Comparison of ENCODE assay signal across 8 mouse cellular contexts in genomic region chr14:19974429-19974828, GRCm38 (mm10). TPM values are rescaled to one million over a fixed set of nuclear protein-coding genes. Genes with fewer than 3 reads are reported as not detected.
A peak's percentile ranks its signal among the peaks of the same experiment; 100 is the strongest.
DNase-seq lines count a peak whose midpoint lies in the region; ATAC-seq and TF ChIP-seq lines count a peak whose summit lies in the region.
"Had no signal": no experiment of that assay in that cellular context is flagged by ENCODE, and none has a peak within 500 bp of the region (broad histone marks: within the 10 kb centered on the region; RNA-seq: fewer than 3 reads in every experiment).

No protein-coding gene starts in this region.

- peak overlapping the region; percentile 73 for H3K4me2 ChIP-seq in lung, embryonic 14.5 days
- peak overlapping the region; percentile 69 for H3K4me2 ChIP-seq in forebrain, embryonic 11.5 days (ENCODE audit: low read depth, low read length, severe bottlenecking)
- H3K4me2 ChIP-seq in intestine, embryonic 15.5 days (replicated peaks) = peak overlapping the region; percentile 19; the same call in 1 of the 2 replicates
- H3K4me2 ChIP-seq in neural tube, embryonic 15.5 days = peak overlapping the region; percentile 68

- H3K36me3 ChIP-seq in lung, embryonic 14.5 days (ENCODE audit: insufficient read depth) = no peaks in the 10 kb centered on the region
- no peaks in the 10 kb centered on the region for H3K36me3 ChIP-seq in forebrain, embryonic 11.5 days (ENCODE audit: control insufficient read depth, insufficient read depth, low read length)
- no peaks in the 10 kb centered on the region for H3K36me3 ChIP-seq in intestine, embryonic 15.5 days
- H3K36me3 ChIP-seq in neural tube, embryonic 15.5 days = no peaks in the 10 kb centered on the region

- TF ChIP-seq CTCF in lung, embryonic 14.5 days (IDR thresholded peaks at IDR 0.05; ENCODE audit: low read depth) = peak; percentile 19; the same call in 1 of the 2 replicates
- no peak for TF ChIP-seq CTCF in gastrocnemius, adult 2 months (IDR thresholded peaks at IDR 0.05)

- no peak overlapping the region for H3K27ac ChIP-seq in lung, embryonic 14.5 days (ENCODE audit: low read depth)
- peak overlapping the region; percentile 68; the same call in 1 of the 2 replicates for H3K27ac ChIP-seq in forebrain, embryonic 11.5 days (ENCODE audit: low read depth, low read length)
- H3K27ac ChIP-seq in intestine, embryonic 15.5 days = no peak overlapping the region
- H3K27ac ChIP-seq in neural tube, embryonic 15.5 days (replicated peaks) = peak overlapping the region; percentile 89
- H3K27ac ChIP-seq in gastrocnemius, adult 2 months = no peak overlapping the region

- peak overlapping the region; percentile 38 for H3K4me3 ChIP-seq in lung, embryonic 14.5 days (ENCODE audit: low read depth, low read length)
- peak overlapping the region; percentile 34 for H3K4me3 ChIP-seq in forebrain, embryonic 11.5 days (ENCODE audit: low read depth, low read length)
- no peak overlapping the region for H3K4me3 ChIP-seq in intestine, embryonic 15.5 days (replicated peaks)
- peak overlapping the region; percentile 52 for H3K4me3 ChIP-seq in neural tube, embryonic 15.5 days (replicated peaks)
- H3K4me3 ChIP-seq in gastrocnemius, adult 2 months = no peak overlapping the region

- H3K9me3 ChIP-seq in lung, embryonic 14.5 days (ENCODE audit: low read depth, low read length) = no peaks in the 10 kb centered on the region
- no peaks in the 10 kb centered on the region for H3K9me3 ChIP-seq in forebrain, embryonic 11.5 days (ENCODE audit: control insufficient read depth, low read length)
- H3K9me3 ChIP-seq in intestine, embryonic 15.5 days = no peaks in the 10 kb centered on the region
- no peaks in the 10 kb centered on the region for H3K9me3 ChIP-seq in neural tube, embryonic 15.5 days (replicated peaks)

- WGBS in lung, embryonic 14.5 days = 50% methylated on average over 5 of the region's 5 CpGs
- 84% methylated on average over 5 of the region's 5 CpGs for WGBS in forebrain, embryonic 11.5 days
- WGBS in intestine, embryonic 15.5 days = 60% methylated on average over 5 of the region's 5 CpGs
- 35% methylated on average over 5 of the region's 5 CpGs for WGBS in neural tube, embryonic 15.5 days

- ATAC-seq in lung, embryonic 14.5 days (ENCODE audit: insufficient read depth) = no peak
- no peak for ATAC-seq in forebrain, embryonic 11.5 days (replicated peaks; ENCODE audit: low FRiP score)
- no peak for ATAC-seq in intestine, embryonic 15.5 days
- no peak for ATAC-seq in neural tube, embryonic 15.5 days (ENCODE audit: low FRiP score)

- H3K27me3 ChIP-seq in lung, embryonic 14.5 days (ENCODE audit: insufficient read depth, low read length) = no peaks in the 10 kb centered on the region
- no peaks in the 10 kb centered on the region for H3K27me3 ChIP-seq in forebrain, embryonic 11.5 days (ENCODE audit: control insufficient read depth, insufficient read depth, low read length)
- H3K27me3 ChIP-seq in intestine, embryonic 15.5 days (replicated peaks) = no peaks in the 10 kb centered on the region
- H3K27me3 ChIP-seq in neural tube, embryonic 15.5 days (replicated peaks) = no peaks in the 10 kb centered on the region

- H3K4me1 ChIP-seq in lung, embryonic 14.5 days (ENCODE audit: insufficient read depth) = peaks cover 20% of the 10 kb centered on the region
- H3K4me1 ChIP-seq in forebrain, embryonic 11.5 days (replicated peaks; ENCODE audit: control insufficient read depth, insufficient read depth, low read length) = peaks cover 28% of the 10 kb centered on the region
- H3K4me1 ChIP-seq in intestine, embryonic 15.5 days (replicated peaks) = peaks cover 16% of the 10 kb centered on the region
- H3K4me1 ChIP-seq in neural tube, embryonic 15.5 days = peaks cover 67% of the 10 kb centered on the region

- intact Hi-C loops in gastrocnemius, adult 2 months (cut with DNase I) = no loop called here
- intact Hi-C loops in left cerebral cortex, postnatal 10 days (cut with DNase I) = loop anchor here (5.0 kb wide), 2 partner anchors 112 to 132 kb away; no protein-coding TSS in a partner anchor

- DNase-seq in lung, embryonic 14.5 days = peak; percentile 51
- DNase-seq in lung, postnatal 36 days = no peak
- no peak for DNase-seq in forebrain, embryonic 11.5 days (ENCODE audit: low spot score)
- no peak for DNase-seq in gastrocnemius, adult 2 months
- DNase-seq in left cerebral cortex, postnatal 10 days (ENCODE audit: extremely low spot score in 1 of 2, low spot score in 2 of 2) = no peak
- DNase-seq: kidney, adult 2 months had no signal

- H3K9ac ChIP-seq in lung, embryonic 14.5 days = no peak overlapping the region
- no peak overlapping the region; the same call in 1 of the 2 replicates for H3K9ac ChIP-seq in forebrain, embryonic 11.5 days (ENCODE audit: low read length)
- no peak overlapping the region for H3K9ac ChIP-seq in intestine, embryonic 15.5 days
- H3K9ac ChIP-seq in neural tube, embryonic 15.5 days (replicated peaks) = peak overlapping the region; percentile 67

RNA-seq across cellular contexts. Expression of gene Gng2, which starts 3.0 kb away (rescaled TPM):
- polyA plus RNA-seq in lung, embryonic 14.5 days (2014; fragmentation: Nextera tagmentation; extraction: Ambion mirVana) = 89.0 and 95.7 TPM in 2 replicates
- polyA plus RNA-seq in forebrain, embryonic 11.5 days (2014; fragmentation: Nextera tagmentation; extraction: Ambion mirVana) = 138 and 142 TPM in 2 replicates
- polyA plus RNA-seq in intestine, embryonic 15.5 days (2015; fragmentation: Nextera tagmentation; extraction: Ambion mirVana) = 52.1 and 55.7 TPM in 2 replicates
- polyA plus RNA-seq in neural tube, embryonic 15.5 days (2015; fragmentation: Nextera tagmentation; extraction: Ambion mirVana) = 294 and 351 TPM in 2 replicates
- total RNA-seq in gastrocnemius, adult 2 months (2021) = 1 to 10 TPM; 3.1 to 4.0 TPM
- 100 to 1,000 TPM; 521 to 543 TPM for total RNA-seq in left cerebral cortex, postnatal 10 days (2021)

Comparison
In these comparisons a context has a peak if more than half of its experiments do, and no peak if none do; other contexts are left out.
1. H3K27ac ChIP-seq: peak in forebrain, embryonic 11.5 days (single experiment) and neural tube, embryonic 15.5 days (single experiment); none in lung, embryonic 14.5 days (single experiment), intestine, embryonic 15.5 days (single experiment) and gastrocnemius, adult 2 months (single experiment).
2. H3K4me2 ChIP-seq: peak in every context shown above with its lines; median percentile 73 in lung, embryonic 14.5 days; 69 in forebrain, embryonic 11.5 days; 68 in neural tube, embryonic 15.5 days; 19 in intestine, embryonic 15.5 days.
3. H3K4me3 ChIP-seq: peak in lung, embryonic 14.5 days (single experiment), forebrain, embryonic 11.5 days (single experiment) and neural tube, embryonic 15.5 days (single experiment); none in intestine, embryonic 15.5 days (single experiment) and gastrocnemius, adult 2 months (single experiment).